Mouse (Mus musculus) heart, adult 11 months (tissue): ENCODE data around the gene Zfp746.

Source experiments
- DNase-seq: peaks from one replicate; pipeline ENCODE4 v3.0.0; 2022

Gene Zfp746

DNA sequence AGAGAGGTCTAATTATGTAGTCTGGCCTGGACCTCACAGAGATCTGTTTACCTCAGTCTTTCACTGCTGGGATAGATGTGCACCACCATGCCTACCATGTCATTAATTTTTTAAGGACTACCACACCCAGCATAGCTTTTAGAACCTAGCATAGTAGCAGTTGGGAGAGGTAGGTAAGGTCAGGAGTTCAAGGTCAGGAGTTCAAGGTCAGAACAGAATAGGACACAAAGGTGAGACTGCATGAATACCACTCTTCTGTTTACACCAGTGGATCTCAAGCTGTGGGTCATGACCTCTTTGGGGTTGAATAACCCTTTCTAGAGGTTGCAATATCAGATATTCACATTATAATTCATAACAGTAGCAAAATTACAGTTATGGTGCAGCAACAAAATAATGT is 53.7 kb downstream of the Zfp746 start:
- DNase-seq: peak; percentile 2

DNA sequence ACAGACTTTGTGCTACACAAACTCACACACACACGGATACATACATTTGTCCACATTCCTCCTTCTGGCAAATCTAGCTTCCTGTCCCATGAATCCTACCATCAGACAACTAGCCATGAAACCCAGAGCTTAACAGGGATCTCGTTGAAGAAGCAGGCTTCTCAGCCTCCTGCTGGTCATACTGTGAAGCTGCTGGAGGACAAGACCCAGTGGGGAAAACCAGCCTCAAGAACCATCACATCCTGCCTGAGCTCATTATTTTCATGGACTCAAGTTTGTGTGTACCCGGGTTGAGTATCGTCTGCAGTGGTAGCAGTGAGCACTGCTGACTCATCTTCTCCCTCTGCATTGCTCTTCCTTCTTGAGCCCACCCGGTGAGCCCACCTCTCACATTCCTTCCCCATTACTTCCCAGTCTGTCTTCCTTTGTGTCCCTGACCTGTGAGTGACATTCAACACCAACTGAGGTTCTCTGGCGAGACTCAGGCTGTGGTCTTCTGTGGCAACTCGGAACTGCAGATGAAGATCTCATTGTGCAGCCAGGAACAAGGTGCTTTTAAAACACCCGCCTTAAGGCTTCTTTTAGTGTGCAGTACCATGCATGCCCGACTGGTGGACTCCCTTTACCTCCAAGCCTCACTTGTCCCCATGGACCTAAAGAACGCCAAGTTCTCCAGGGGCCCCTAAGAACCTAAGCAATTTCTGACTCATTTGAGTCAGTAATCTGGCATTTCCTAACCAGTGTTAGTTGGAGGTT is 60.3 kb downstream of the Zfp746 start:
- DNase-seq: peak; percentile 41

DNA sequence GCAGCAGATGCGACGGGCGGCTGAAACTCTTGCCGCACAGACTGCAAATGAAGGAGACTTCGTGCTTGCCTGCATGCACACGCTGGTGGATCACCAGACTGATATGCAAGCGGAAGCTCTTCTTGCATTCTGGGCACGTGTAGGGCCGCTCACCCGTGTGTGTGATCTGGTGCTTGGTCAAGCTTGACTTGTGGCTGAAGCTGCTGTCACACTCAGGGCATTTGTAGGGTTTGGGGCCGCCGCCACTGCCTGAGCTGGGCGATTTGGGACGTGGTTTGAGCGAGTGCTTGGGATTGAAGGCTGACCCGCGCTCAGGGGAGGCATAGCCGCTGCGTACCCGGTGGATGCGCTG is 61.4 kb downstream of the Zfp746 start:
- no peak for DNase-seq

DNA sequence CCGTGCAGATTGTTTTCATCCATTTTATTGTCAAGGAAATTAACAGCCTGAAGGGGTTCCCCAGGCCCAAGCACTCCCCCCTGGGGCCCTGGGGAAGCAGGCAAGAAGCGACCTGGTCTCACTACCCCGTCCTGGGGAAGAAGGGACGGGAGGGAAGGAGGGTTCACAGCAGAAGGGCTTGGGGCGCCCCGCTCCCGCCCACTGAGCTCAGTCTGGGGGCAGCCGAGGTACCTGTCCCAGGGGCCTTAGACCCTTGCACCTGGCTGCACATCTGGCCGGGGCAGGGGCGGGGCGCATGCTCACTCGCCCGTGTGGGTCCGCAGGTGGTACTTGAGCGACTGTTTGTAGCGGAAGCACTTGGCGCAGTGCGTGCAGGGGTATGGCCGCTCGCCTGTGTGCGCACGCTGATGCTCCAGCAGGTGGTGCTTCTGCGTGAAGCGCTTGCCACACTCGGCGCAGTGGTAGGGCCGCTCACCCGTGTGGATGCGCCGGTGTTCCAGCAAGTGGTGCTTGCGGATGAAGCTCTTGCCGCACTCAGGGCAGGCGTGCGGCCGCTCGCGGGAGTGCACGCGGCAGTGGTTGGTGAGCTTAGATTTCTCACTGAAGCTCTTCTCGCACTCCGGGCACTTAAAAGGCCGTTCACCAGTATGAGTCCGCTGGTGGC is 61.9 kb downstream of the Zfp746 start:
- DNase-seq: peak; percentile 87

DNA sequence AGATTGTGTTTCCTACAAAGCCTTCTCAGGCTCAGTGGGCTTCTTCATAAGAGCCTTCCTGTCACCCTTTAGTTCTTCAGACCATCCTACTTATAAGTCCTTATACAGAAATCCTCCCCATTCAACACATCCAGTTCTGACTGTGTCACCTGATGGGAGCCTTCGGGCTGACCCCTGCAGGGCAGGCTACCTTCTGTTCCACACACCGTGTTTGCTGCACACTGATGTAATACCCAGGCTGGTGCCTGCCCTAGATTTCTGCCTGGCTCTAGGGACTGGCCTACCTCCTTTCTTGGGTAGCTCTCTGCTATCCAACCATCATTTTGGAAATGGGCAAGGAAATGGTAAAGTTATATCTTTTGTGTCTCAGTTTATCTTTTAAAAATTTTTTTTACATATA is 63.7 kb downstream of the Zfp746 start:
- DNase-seq: peak; percentile 55

DNA sequence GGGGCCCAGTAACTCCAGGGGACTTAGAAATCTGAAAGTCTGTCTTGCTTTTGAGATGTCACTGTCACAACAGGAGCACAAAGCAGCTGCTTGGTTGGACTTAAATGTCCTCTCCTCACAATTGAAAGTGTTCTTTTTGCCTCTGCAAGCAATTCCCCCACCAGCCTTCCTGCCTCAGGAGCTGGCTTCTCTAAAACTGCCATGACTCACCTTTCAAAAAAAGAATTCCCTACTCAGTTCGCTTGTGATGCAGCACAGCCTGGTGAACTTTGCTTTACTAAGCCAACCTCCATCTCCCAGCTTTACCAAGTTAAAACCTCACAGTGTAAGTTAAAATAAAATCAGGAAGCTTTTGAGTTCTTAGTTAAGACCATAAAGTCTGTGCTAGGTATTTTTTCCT is 64.7 kb downstream of the Zfp746 start:
- DNase-seq: peak; percentile 35

DNA sequence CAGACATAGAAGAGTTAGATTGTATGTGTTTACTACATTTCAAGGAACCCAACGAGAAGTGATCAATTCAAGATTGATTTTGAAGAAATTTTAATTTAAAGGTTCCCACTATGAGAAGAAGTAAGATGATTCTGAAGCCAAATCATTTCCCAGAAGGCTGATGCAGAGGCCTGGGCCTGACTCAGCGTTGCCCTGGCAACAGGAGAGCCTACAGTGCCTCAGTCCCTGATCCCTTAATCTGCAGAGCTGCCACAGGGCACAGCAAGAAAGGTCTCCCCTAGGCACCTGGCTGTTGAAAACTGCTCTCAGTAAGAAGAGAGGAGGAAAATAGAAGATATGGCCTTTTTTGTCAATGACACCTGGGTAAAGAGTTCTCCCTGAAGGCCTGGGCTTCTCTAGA is 66.4 kb downstream of the Zfp746 start:
- DNase-seq: peak; percentile 65

DNA sequence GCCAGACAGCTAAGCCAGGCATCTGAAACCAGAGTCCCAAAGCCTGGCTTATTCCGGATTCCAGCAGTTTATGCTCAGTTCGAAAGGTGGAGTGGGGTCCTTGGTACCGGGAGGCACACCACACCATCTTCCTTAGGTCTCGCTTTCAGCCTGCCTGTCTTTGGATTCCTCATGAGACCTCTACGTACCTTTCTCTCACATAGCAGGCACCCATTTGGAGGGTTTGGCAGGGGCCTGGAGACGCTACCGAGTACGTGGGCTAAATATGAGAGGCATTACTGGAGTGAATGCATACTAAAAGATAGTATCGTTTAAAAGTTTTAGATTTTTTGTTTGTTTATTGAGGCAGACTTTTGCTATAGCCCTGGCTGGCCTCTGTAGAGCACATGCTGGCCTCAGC is 69.6 kb downstream of the Zfp746 start:
- peak; percentile 82 for DNase-seq

DNA sequence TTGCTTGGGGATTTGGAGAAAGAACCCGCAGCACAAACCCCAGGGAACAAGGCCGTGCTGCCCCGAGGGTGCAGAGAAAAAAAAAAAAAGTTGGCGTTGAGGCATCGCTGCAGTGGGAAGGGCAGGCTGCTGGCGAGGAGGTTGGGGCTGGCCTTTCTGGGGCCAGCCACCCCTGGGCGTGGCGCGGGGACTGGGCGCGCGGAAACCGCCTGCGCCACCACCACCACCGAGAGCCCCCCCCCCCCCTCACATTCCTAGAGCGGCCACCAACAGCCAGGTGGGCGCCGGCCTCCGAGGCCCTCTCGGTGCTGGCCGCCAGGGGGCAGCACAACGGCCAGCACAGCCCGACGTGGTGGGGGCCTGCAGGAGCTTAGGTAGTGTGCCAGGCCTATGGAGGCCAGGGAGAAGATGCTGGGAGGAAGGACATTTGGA is 70.3 kb downstream of the Zfp746 start:
- DNase-seq: peak; percentile 97
